Mouse (Mus musculus): ENCODE measurements around the gene Col25a1.

Gene Col25a1

DNA sequence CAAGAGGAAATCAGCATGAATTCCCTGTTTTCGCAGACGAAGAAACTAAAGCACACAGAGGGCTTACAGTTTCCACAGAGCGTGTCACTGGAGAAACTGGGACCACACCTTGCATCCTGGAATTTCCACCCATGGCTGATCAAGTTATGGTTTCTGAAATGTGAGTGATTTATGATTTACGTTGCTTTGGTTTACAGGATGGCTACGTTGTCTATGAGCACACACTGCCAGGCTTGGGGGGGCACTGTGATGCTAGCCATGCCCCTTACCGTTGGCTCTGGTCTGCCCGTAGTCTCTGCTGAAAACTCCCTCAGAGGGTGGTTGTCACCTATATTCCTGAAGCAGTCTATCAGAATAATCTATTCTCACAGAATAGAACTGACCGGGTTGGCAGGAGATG lies at the start of gene Col25a1:
TSS of gene Col25a1 (plus strand) at position 301 of the 400 bp plus-strand sequence.
- no peak for DNase-seq

DNA sequence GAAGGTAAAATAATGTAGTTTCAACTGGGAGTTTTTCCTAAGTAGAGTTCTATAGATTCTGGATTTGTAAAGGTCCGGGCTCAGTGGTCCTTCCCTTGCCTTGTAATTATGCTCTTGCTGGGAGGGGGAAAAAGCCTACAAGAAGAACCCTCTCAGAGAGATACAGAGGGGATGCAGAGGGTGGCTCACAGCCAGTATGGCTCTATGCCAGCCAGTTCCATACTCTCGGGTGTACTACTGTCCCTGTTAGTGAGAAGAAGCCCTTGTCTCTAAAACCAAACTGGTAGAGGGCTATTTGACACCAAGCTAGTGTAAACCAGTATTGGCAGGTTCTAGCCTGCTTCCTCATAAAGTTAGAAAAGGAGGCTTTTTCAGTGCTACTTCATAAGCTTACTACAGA lies 48.0 kb upstream of the Col25a1 start:
- no peak for DNase-seq

- DNase-seq = no peak
These were observed 44.8 kb upstream of the Col25a1 start for GRCm38 (mm10) chr3:130086372-130087080.

- no peak for DNase-seq
These were observed 43.8 kb upstream of the Col25a1 start for GRCm38 (mm10) chr3:130087466-130087865.

GRCm38 (mm10) chr3:130088654-130089053 lies 42.6 kb upstream of the Col25a1 start:
- no peak for DNase-seq

DNA sequence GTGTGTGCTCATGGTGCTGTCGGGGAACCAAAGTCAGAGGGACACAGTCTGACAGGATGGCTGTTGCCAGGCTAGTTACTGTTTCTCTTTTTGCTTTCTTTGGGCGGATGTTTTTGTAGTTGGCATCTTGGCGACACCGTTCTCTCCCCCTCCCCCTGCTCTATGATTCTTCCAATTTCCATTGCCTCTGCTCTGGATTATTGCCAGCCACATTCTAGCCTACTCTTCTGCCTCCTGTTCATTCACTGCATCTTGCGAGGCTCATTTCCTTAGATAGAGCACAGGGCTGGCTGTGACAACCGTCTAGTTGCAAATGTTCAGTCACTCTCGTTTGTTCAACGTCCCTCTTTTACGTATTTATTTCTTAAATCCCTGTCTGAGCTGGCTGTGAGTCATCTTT lies 40.8 kb upstream of the Col25a1 start:
- no peak for DNase-seq

DNA sequence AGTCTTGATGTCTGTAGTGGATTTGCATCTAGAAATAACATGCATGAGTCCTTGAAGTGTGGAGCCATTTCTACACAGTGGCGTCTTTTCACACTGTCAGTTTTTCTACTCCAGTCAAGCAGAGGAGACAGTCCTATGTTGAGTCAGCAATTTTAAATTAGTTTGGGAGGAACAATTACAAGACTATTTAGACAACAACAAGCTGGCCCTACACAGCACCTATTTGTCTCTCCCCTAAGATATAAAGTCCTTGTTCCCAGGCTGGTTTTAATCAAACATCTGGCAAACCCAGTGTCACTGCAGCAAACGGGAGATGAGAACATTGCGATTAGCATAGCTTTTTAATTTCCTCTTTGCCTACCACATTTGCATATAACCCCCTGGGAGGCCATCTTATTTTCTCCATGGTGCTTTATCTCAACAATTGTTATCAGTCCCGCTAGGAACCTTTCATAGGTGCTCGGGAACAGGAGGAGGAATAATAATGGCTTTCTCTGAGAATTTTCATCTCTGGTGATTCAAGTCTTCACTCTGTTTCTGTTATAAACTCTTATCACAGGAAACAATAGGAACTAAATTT lies 37.1 kb upstream of the Col25a1 start:
- DNase-seq = no peak

GRCm38 (mm10) chr3:130095160-130095781 lies 36.0 kb upstream of the Col25a1 start:
- no peak for DNase-seq

GRCm38 (mm10) chr3:130103486-130103885 lies 27.8 kb upstream of the Col25a1 start:
- DNase-seq = no peak

GRCm38 (mm10) chr3:130104471-130104870 lies 26.8 kb upstream of the Col25a1 start:
- no peak for DNase-seq

GRCm38 (mm10) chr3:130116886-130117285 lies 14.4 kb upstream of the Col25a1 start:
- DNase-seq = no peak

- DNase-seq = no peak
These were observed 3.5 kb upstream of the Col25a1 start for GRCm38 (mm10) chr3:130127840-130128239.

GRCm38 (mm10) chr3:130128564-130128963 lies 2.7 kb upstream of the Col25a1 start:
- DNase-seq = peak; percentile 40

DNA sequence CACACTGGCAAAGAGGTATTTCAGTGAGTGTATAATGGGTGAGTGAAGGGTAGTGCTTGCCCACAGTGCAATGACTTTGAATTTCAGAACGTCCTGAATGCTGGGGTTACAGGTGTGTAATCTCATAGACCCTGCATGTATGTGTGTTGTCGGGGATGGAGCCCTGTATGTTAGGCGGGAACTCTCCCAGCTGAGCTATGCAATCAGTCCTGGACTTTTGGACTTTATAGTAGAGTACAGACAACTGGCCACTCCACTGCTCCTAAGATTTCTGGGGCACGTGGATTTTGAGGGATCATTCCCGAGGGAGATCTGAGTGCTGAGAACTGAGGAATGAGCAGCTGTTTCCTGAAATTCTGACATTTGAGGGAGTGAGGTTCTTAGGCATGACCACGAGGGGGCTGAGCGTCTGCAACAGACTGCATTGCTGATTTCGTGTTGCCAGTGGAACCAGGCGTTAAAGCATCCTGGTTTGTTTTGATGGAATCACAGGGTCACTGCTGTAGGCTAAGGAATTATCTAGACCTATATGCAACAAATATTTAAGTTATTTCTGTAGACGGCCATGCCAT lies 1.6 kb upstream of the Col25a1 start:
- DNase-seq = no peak

GRCm38 (mm10) chr3:130137204-130137603 lies 5.9 kb downstream of the Col25a1 start:
- no peak for DNase-seq

- DNase-seq = no peak
These were observed 6.3 kb downstream of the Col25a1 start for GRCm38 (mm10) chr3:130137640-130138039.

- no peak for DNase-seq
These were observed 14.6 kb downstream of the Col25a1 start for GRCm38 (mm10) chr3:130145874-130146273.

- no peak for DNase-seq
These were observed 16.5 kb downstream of the Col25a1 start for GRCm38 (mm10) chr3:130147827-130148226.

DNA sequence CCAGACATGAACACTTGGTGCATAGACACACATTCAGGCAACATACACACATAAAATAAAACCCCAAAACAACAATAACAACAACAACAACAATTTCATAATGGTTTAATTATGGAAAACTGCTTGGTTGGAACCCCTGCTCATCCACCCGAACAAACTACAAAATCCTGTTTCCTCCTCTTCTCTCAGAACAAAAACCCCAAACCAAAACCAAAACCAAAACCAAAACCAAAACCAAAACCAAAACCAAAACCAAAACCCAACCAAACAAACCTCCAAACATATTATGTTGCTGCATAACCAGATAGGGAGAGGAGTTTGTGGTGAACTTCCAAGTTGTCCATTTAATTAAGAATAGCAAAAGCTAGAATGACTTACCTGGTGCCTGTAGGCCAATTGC lies 17.9 kb downstream of the Col25a1 start:
- no peak for DNase-seq

DNA sequence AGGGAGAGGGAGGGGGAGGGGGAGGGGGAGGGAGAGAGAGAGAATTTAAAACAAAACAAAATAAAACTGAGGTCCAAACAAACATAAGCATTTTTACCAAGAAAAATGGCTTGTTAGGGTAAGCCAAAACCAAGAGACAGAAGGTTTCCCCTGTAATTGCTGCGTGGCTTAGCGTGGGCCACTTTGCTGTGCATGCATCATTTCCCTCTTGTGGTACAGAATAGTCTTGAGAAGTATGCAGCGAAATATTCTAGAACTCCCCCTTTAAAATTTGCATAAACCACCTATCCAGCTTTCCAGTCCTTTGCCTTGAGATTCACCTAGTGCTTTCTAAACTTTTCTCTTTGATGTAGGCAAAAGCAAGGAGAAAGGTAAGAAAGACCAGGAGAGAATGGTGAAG lies 21.8 kb downstream of the Col25a1 start:
- no peak for DNase-seq

DNA sequence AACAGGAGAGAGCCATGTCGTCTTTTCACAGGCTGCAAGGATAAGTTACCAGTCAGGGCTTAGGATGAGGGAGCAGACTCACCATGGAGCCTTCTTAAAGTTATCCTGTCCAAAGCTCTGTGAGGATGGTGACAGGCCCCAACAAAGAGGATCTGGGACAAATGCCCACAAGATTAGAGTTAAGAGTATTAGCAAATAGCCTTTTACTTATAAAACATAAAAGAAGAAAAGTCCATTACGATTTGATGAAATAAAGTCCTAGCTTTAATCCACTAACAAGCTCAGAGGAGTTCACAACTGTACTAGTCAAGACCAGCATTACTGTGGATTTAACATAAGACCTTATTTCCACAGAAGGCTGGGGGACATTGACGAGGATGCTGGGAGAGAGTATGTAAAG lies 26.2 kb downstream of the Col25a1 start:
- no peak for DNase-seq

- DNase-seq = no peak
These were observed 28.6 kb downstream of the Col25a1 start for GRCm38 (mm10) chr3:130159906-130160305.

DNA sequence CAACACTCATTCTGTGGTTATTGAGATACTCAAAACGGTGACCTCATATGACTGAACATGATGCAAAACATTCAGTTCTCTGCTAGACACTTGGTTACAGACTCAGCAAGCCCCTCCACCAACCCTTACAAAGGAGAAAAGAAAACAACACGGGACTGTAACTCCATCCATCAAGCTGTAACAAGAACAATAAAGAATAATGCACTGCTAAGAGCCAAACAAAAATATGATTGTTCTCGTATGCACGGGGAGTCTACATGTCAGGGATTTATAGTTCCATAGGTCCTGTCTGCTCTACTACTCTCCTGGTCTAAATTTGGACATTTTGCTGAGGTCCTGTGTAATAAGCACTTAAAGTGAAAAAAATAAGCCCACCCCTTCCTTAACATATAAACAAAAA lies 29.6 kb downstream of the Col25a1 start:
- DNase-seq = no peak

GRCm38 (mm10) chr3:130161323-130161917 lies 30.1 kb downstream of the Col25a1 start:
- no peak for DNase-seq

All from right cerebral cortex, postnatal 25 days (tissue).